Mouse (Mus musculus): ENCODE results near the gene Nek1.

GRCm38 (mm10) chr8:60964518-60964917 is 28.5 kb upstream of the Nek1 start:
- TF ChIP-seq CTCF (IDR thresholded peaks at IDR 0.05 in 2 of 3, conservative IDR thresholded peaks at IDR 0.05 in 1 of 3; ENCODE audit: control insufficient read depth in 1 of 3, insufficient read depth in 1 of 3, low read depth in 2 of 3, low read length in 3 of 3, poor library complexity in 1 of 3, severe bottlenecking in 1 of 3) (no peak), BHLHE40 (IDR thresholded peaks at IDR 0.05; ENCODE audit: borderline replicate concordance, low read depth, low read length) (no peak), GABPA (IDR thresholded peaks at IDR 0.05; ENCODE audit: low read depth, low read length) (no peak), JUND (IDR thresholded peaks at IDR 0.05; ENCODE audit: low read depth, low read length) (peak; percentile 90)

All from MEL (cell line).